Comparison of ENCODE assay signal across 8 mouse cellular contexts in the genomic region with DNA sequence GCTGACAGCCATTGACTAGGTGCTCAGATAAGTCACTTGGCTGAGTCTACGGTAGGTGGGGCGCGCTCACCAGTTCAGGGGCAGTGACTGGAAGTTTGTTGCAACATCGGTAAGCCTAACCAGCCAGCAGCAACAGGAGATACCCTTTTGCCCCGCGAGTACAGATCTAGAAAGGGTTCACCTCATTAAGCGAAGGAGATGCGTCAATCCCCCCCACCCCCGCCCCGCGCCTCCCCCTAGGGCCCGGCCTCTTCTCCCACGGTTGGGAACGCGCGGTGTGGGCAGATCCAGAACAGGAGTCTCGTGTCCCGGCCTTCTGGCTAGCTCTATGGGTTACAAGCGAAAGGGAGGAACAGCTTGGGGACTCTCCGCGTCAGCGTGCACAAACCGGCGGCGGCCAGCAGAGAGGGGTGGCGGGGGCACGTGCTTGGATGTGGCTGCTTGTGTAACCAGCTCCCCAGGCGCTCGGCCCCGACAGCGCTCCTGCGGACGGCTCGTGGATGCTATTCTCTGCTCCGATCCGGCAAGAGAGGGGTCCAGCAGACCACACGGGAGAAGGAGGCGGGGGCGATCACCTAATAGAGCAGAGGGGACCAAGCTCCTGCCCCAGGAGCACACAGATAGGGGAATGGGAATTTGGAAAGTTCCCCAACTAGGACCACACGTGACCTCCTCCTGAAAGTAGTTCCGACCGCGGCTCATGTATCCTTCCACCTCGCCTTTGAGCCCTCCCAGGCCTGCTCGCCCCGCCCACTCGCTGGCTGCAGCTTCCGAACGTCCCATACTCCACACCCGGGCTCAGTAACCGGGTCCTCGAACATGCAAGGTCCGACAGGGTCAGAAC. TPM values are rescaled to one million over a fixed set of nuclear protein-coding genes. Genes with fewer than 3 reads are reported as not detected.
A peak's percentile ranks its signal among the peaks of the same experiment; 100 is the strongest.
DNase-seq lines count a peak whose midpoint lies in the region; ATAC-seq lines count a peak whose summit lies in the region.

No protein-coding gene starts in this region.

- H3K4me1 ChIP-seq in heart, embryonic 15.5 days (replicated peaks): peaks cover 27% of the 10 kb centered on the region
- peaks cover 47% of the 10 kb centered on the region for H3K4me1 ChIP-seq in liver, embryonic 15.5 days (replicated peaks)
- peaks cover 23% of the 10 kb centered on the region for H3K4me1 ChIP-seq in neural tube, embryonic 12.5 days

- peak overlapping the region; percentile 94 for H3K4me2 ChIP-seq in heart, embryonic 15.5 days
- peak overlapping the region; percentile 100 for H3K4me2 ChIP-seq in liver, embryonic 15.5 days
- peak overlapping the region; percentile 89 for H3K4me2 ChIP-seq in neural tube, embryonic 12.5 days (replicated peaks)

- peak overlapping the region; percentile 69 for H3K9ac ChIP-seq in heart, embryonic 15.5 days
- peak overlapping the region; percentile 65 for H3K9ac ChIP-seq in liver, embryonic 15.5 days
- H3K9ac ChIP-seq in neural tube, embryonic 12.5 days: peak overlapping the region; percentile 99

- no peaks in the 10 kb centered on the region for H3K9me3 ChIP-seq in heart, embryonic 15.5 days (replicated peaks)
- no peaks in the 10 kb centered on the region for H3K9me3 ChIP-seq in liver, embryonic 15.5 days (replicated peaks)
- no peaks in the 10 kb centered on the region for H3K9me3 ChIP-seq in neural tube, embryonic 12.5 days

- peak; percentile 90 for DNase-seq in c-Kit-negative CD71-positive TER-119-positive erythroid progenitor cells, embryonic 14.5 days (ENCODE audit: low read depth, low spot score)
- DNase-seq in fibroblast of lung, adult 2 months (ENCODE audit: low read depth): peak; percentile 89
- peak; percentile 98 for DNase-seq in kidney, postnatal 25 days
- DNase-seq in telencephalon, adult 2 months (ENCODE audit: low read depth, low spot score): peak; percentile 98

- WGBS in heart, embryonic 15.5 days: under 1% methylated on average over 53 of the region's 53 CpGs
- WGBS in liver, embryonic 15.5 days (ENCODE audit: insufficient replicate concordance): under 1% methylated on average over 48 of the region's 53 CpGs
- under 1% methylated on average over 53 of the region's 53 CpGs for WGBS in neural tube, embryonic 12.5 days

- peaks cover 9% of the 10 kb centered on the region for H3K27me3 ChIP-seq in heart, embryonic 15.5 days
- H3K27me3 ChIP-seq in liver, embryonic 15.5 days: peaks cover 10% of the 10 kb centered on the region
- H3K27me3 ChIP-seq in neural tube, embryonic 12.5 days (replicated peaks): 0 out of 2 replicates have a peak, but pooled peaks cover 2% of the 10 kb centered on the region

- no peaks in the 10 kb centered on the region for H3K36me3 ChIP-seq in heart, embryonic 15.5 days
- H3K36me3 ChIP-seq in liver, embryonic 15.5 days (replicated peaks): no peaks in the 10 kb centered on the region
- no peaks in the 10 kb centered on the region for H3K36me3 ChIP-seq in neural tube, embryonic 12.5 days

- H3K4me3 ChIP-seq in heart, embryonic 15.5 days: peak overlapping the region; percentile 99
- H3K4me3 ChIP-seq in liver, embryonic 15.5 days (replicated peaks): peak overlapping the region; percentile 98
- H3K4me3 ChIP-seq in neural tube, embryonic 12.5 days: peak overlapping the region; percentile 98

- peak overlapping the region; percentile 97 for H3K27ac ChIP-seq in heart, embryonic 15.5 days
- H3K27ac ChIP-seq in liver, embryonic 15.5 days (replicated peaks): peak overlapping the region; percentile 92
- peak overlapping the region; percentile 79 for H3K27ac ChIP-seq in neural tube, embryonic 12.5 days

- peak; percentile 56 for ATAC-seq in CD4-positive, CD25-positive, alpha-beta regulatory T cell, adult 4 months
- ATAC-seq in heart, embryonic 15.5 days (replicated peaks; ENCODE audit: insufficient number of reproducible peaks, insufficient read depth, low FRiP score, low read depth): peak; percentile 77
- peak; percentile 64 for ATAC-seq in liver, embryonic 15.5 days (ENCODE audit: insufficient read depth)
- peak; percentile 85 for ATAC-seq in neural tube, embryonic 12.5 days (ENCODE audit: low FRiP score, low read depth)

RNA-seq across cellular contexts. Expression of a gene that starts 1.3 kb away (rescaled TPM):
- 10 to 100 TPM; 12.8 to 17.3 TPM for polyA plus RNA-seq in CD4-positive, CD25-positive, alpha-beta regulatory T cell, adult 4 months (2017; shearing (Covaris generic))
- polyA plus RNA-seq in heart, embryonic 15.5 days (2015; fragmentation: Nextera tagmentation; extraction: Ambion mirVana): 4.9 and 6.0 TPM in 2 replicates
- 2.4 and 2.6 TPM in 2 replicates for polyA plus RNA-seq in liver, embryonic 15.5 days (2015; fragmentation: Nextera tagmentation; extraction: Ambion mirVana)
- 11.7 and 12.2 TPM in 2 replicates for polyA plus RNA-seq in neural tube, embryonic 12.5 days (2016; fragmentation: Nextera tagmentation; extraction: Ambion mirVana)

RNA-seq across cellular contexts. Expression of a gene that starts 16.4 kb away (rescaled TPM):
- 10 to 100 TPM; 85.5 to 94.9 TPM for polyA plus RNA-seq in CD4-positive, CD25-positive, alpha-beta regulatory T cell, adult 4 months (2017; shearing (Covaris generic))
- polyA plus RNA-seq in heart, embryonic 15.5 days (2015; fragmentation: Nextera tagmentation; extraction: Ambion mirVana): 54.7 and 56.9 TPM in 2 replicates
- 20.6 and 21.3 TPM in 2 replicates for polyA plus RNA-seq in liver, embryonic 15.5 days (2015; fragmentation: Nextera tagmentation; extraction: Ambion mirVana)
- polyA plus RNA-seq in neural tube, embryonic 12.5 days (2016; fragmentation: Nextera tagmentation; extraction: Ambion mirVana): 97.0 and 101 TPM in 2 replicates

Comparison
In these comparisons a context has a peak if more than half of its experiments do, and no peak if none do; other contexts are left out.
1. Peak in every context shown above with its lines: DNase-seq, ATAC-seq, H3K4me3 ChIP-seq and H3K27ac ChIP-seq.